Mouse (Mus musculus): Measurements from ENCODE around the gene Chrdl2.
"Not testable (repeated sequence)": the region's sequence is repeated elsewhere in the genome, so short reads cannot be mapped to it uniquely, and the experiment has no call there.

DNA sequence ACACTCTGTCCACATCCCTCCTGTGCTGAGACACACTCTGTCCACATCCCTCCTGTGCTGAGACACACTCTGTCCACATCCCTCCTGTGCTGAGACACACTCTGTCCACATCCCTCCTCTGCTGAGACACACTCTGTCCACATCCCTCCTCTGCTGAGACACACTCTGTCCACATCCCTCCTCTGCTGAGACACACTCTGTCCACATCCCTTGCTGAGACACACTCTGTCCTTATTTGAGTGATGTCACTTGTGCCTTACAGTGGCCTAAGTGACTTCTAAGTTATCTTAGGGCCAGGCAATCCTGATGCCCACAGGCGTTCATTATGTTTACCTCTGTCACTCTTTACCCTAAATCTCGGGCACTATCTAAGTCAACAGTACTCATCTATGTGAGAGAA is 45.4 kb upstream of the Chrdl2 start:
- not testable (repeated sequence) for TF ChIP-seq GATA1 (IDR thresholded peaks at IDR 0.05; ENCODE audit: borderline replicate concordance, low read length); FLI1 (IDR thresholded peaks at IDR 0.05; ENCODE audit: low read length)

Data from megakaryocyte, embryonic 14.5 days (primary cell).